Mouse (Mus musculus) mesoderm, embryonic 11.5 days (tissue): ENCODE measurements at regions not wholly inside any gene's neighbourhood (a gene's known extent, or its start where the extent isn't known, plus 50 kb on each side); places are given as distances from the start of the nearest gene placed in this dataset.
"Not testable (repeated sequence)": the region's sequence is repeated elsewhere in the genome, so short reads cannot be mapped to it uniquely, and the experiment has no call there.

Experiments
- DNase-seq: peaks from one replicate; pipeline ENCODE4 v3.0.0-alpha.2; 2012; ENCODE audit warnings: low read depth, low spot score

DNA sequence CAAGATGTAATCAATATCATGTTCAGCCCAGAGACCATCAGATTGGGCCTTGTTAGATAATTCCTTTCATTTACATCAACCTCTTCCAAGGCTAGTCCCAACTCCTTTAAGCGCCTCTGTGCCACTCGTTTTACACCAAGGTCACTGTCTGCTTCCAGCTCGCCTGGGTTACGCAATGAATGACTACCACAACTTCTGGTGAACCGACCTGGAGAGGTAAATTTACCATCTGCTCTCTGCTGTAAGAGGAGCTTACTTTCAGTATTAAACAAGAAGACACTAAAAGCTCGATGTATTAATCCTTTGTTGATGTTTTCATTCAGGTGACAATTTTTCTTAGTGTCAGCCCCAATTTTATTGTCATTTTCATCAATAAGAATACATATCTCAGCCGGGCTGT lies 51.7 kb upstream of the Fam174b start:
- no peak for DNase-seq

DNA sequence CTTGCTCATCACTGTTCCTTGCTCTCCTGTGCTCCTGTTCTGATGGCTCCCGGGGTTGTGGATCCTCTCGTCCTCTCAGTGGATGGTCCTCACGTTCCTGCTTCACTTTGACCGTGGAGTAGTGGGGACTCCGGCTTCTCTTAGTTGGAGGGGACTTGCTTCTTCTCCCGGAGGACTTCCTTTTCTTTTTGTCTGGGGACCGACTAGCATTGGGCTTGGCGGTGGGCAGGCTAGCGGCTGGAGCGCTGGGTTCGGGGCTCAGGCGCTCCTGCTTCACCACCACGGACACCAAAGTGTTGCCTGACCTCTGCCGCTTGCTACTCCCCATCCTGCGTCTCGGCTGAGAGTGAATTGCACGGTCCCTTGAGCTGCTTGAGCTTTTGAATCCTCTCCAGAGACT lies 53.9 kb upstream of the Fam174b start:
- not testable (repeated sequence) for DNase-seq

DNA sequence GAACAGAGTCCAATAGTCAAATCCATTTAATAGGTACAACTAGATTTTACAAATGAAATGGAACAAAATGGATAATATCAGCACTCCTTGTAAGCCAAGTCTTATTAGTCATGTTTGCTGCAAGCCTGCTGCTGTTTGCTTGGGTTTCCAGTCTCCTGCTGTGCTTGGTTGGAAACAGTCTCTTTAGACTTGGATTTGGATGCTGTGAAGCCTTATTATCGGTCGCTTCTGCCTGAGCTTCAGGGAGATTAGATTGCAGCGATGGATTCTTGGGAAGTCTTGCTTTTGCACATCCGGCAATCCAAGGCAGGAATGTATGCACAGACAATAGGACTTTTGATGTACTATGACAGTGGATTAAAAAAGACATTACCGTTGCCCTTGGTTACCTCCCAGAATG lies 57.3 kb upstream of the Fam174b start:
- DNase-seq, result peak; percentile 12

DNA sequence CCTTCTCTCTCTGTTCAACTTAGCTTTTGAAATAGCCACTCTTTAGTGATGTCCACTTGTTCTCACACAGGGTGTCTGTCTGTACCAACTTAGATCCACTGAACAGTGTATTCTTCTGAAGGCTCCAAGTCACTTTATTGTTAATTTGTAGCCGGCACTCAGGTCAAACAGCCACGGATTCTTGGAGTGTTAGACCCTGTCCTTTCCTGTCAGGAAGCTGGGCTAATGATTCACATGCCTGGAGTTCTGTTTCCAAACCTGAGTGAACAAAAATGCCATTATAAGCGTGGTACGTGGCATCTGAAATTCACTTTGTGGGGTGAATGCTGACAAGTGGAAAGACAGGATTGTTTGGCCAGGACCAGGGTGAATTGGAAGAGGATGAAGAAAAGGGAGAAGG lies 69.5 kb upstream of the Fam174b start:
- no peak for DNase-seq

DNA sequence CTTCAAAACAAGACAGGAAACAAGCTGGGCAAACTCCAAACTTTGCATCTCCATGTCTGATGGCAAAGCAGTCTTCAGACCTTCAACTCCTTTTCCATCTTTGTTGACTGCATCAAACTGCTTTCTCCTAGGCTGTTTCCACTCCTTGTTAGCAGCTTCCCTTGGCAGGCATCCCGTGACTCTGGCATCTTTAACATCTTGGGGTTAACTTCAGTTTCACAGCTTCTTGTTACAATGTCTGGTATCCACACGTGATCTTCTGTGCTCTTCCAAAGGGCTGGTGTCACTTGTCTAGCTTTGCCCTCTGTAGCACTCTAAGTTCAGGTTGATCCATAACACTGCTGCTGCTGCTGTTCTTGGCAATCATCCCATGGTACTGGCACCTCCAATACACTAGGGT lies 71.3 kb upstream of the Fam174b start:
- DNase-seq, result no peak

DNA sequence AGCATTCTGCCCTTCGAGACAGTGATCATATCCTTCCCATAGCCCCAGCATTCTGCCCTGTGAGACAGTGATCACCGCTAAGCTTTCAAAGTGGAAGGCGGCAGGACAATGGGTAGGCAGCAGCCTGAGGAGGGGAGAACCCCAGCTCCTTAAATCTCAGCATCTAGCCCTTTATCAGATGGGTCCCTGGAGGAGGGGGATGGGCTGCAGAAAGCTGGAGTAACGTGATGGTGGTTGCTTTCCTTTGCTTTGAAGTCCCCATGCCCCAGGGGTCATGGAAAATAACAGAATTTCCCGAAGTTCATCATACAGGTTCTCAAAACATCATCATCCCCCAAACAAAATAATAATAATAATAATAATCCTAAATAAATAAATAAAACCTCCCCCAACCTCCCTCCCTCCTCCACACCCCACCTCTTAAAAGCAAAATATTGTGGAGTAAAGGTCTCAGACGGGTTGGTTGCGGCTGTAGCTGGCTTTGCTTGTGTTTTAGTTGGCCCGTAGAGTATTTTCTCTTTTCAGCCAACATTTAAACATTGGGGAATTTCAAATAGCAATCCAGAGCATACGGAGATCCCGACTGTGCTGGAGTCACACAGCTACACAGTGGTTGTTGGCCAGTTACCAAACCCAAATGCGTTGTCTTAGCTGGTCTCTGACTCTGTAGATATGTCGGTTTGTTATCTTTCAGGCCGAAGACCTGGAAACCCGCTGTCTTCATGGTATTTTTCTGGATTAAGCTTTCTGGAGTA lies 73.0 kb upstream of the Fam174b start:
- no peak for DNase-seq

DNA sequence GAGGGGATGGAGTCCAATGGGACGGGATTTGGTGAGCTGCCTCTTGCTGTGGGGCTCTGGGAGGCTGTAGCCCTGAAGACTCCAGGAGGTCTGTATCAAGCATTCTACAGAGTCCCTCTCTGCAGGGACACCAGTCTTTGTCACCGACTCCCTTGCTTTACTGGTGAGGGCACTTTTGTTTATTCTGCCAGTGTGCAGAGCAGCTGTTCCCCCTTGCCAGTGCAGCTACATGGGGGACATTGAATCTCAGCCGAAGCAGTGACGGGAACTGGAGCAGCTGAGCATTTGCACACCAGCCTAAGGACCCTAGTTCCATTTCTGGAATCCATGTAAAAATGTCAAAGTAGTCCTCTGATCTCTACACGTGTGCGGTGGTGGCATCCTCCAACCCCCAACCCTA lies 75.1 kb upstream of the Fam174b start:
- no peak for DNase-seq

DNA sequence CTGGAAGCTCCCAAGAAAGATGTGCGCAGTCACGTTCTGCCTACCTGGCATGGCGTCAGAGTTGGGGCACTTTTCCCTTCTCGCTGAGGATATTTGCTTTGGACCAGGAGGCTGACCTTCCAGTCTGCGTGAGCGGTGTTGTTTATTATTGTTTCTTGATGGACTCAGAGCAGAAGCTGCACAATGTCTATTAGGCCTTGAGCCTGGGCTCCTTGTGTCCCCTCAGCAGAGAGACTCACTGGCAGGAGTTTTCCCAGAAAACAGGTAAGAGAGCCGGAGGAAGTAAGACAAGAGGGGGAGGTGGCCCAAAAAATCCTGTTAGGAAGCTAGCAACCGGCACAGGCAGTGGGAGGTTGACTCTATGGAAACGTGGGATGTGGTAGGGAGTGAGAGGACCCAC lies 77.6 kb upstream of the Fam174b start:
- no peak for DNase-seq

DNA sequence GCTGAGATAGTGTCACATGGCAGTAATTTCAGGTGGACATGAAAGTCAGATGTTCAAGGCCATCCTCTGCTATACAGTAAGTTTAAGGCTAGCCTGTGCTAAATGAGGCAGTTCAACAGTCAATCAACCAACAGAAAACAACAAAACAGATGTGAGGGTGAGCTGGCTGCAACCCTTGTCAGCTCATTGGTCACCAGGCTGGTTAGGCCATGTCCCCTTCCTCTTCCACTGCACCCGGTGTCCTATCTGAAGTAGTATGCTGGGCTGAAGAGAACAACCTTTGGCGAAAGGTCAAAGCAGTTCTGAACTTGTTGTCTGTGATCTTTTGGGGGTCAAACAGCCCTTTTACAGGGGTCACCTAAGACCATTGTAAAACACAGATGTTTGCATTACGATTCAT lies 78.2 kb upstream of the Fam174b start:
- no peak for DNase-seq

DNA sequence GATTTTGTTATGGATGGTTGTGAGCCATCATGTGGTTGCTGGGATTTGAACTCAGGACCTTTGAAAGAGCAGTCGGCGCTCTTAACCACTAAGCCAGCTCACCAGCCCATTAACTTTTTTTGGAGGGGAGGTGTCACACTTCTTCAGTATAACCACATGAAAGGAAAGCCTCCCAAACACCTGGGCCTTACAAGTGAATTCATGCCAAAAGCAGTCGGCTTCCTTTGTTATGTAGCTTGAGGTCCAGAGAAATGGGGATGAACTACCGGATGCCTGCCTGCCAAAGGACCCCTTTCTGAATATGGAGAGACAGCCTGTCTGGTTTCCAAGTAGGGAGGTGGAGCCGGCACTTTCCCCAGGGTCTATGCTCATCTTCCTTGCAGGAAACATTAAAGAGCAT lies 80.6 kb upstream of the Fam174b start:
- no peak for DNase-seq

DNA sequence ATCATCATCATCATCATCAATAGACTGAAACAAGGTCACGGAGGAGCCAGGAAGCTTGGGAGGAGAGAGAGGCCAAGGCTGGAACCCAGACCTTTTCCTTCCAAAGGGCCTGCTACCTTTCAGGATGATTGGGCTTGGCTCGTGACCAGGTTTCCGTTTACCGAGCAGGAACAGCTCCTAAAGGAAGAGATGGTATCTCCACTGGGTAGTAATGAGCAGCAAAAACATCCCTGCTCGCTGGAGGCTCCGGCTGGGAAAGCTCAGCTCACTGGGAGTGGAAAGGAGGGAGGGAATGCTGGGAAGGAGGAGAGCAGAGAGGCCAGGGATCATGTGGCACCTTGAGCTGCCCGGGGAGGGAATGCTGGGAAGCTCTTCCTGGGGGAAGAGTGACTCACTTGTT lies 82.8 kb upstream of the Fam174b start:
- no peak for DNase-seq

DNA sequence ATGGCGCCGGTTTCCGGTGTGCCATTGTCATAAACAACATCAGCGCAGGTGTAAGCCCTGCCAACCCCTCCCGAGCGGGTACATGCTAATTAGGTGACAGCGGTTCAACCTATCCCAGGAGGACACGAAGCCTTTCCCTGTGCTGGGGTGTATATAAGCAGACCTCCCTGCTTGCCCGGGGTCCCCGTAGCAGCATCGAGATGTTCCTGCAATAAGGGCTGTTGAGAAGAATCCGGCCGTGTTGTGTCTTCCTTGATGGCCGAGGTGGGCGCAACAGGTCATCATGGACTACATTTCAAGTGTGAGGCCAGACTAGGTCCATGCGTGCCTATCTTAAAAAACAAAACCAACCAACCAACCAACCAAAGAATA lies 83.7 kb upstream of the Fam174b start:
- DNase-seq, result not testable (repeated sequence)

DNA sequence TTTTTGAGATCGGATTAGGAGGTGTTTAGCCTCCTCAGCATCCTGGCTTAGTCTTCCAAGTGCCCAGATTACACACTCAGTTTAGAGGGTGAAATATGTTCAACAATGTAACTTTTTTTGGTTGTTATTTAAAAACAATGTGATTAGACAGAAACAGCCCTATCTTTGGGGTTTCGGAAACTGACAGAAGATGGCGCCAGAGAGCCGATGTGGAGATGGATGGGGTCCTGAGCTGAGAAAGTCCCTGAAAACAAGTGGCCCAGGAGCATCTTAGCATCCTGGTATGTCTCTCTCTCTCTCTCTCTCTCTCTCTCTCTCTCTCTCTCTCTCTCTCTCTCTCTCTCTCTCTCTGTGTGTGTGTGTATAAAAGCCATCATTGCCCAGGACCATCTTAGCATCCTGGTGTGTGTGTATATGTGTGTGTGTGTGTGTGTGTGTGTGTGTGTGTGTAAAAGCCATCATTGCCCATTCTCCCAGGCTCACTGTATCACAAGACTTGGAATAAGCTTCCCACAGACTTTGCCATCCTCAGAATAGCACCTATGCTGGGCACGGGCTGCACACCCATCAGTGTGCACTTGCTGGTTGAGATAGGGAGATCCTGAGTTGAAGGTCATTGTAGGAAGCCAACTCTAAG lies 84.2 kb upstream of the Fam174b start:
- DNase-seq, result peak; percentile 79

DNA sequence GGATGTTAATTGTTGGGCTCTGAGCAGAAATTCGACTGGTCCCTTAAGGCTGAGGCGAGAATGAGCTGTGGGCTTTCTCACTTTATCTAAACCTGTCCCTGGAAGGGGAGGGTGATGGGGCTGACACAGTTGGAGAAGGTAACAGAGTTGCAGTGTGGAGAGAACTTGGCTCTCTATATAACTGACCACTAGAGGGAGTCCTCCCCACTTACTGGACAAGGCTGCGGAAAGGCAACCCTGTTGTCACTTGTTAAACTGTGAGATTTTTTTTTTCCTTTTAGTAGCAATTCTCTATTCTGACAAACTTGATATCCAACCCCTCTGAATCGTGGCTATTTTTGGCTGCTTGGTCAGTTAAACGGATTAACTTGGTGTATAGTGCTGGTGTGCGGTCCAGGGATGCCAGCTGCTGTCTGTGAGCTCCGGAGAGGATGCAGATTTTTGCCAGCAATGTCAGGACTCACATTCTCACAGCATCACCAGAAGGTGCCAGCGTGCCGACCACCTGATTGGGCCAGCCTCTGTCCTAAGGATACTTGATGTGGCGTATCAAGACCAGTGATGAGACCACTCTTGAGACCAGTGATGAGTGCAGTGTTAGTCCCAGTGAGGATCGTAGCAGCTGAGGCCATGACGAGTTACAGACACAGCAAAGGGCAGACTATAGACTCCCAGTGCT lies 85.8 kb upstream of the Fam174b start:
- peak; percentile 74 for DNase-seq

DNA sequence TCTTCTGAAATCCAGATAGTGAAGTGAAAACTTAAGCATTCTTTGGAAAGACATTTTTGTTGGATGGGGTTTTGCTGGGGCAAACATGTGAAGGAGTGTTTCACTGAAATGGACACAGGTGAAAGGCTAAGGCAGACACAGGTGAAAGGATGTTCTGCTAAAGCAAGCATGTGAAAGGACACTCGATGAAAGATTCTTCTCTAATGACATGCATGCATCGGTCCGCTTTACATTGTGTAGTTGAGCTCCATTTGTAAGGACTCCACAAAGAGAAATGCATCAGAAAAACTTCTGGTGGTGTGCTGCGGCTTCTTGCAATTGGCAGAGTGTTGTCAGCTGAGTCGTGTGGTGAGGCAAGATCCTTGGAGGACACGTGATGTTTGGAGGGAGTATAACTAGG lies 89.2 kb upstream of the Fam174b start:
- no peak for DNase-seq

DNA sequence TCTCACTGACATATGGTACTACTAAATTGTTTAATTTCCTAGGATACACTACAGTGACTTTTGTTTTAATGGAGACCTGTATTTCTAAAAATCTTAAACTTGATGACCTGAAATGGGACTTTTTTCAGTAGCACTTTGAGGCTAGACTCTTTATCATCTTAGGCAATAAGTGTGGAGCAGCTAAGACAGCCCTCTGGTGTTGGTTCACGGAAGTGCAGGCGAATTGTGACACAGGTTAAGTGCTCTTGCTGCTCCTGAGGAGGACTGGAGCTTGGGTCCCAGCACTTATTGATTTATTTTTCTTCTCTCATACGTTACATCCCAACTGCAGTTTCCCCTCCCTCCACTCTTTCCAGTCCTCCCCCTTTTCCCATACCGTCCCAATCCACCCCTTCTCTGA lies 92.1 kb upstream of the Fam174b start:
- peak; percentile 79 for DNase-seq

DNA sequence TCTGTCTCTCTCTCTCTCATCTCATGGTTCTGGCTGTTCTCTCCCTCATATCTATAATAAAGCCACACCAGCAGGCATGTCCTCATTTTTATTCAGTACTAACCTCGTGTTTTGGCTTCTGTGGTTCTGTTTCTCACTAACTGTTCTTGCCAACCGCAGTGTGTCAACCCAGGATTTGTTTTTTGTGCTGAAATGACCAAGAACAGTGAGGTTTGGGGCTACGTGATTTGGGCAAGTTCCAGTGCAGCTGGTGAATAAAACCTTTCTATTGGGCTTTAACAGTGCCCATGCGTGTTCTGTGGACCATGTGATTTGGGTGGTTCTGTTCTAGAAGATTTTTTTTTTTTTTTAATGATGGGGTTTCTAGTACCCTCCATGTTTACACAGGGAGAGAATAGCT lies 93.0 kb upstream of the Fam174b start:
- no peak for DNase-seq

DNA sequence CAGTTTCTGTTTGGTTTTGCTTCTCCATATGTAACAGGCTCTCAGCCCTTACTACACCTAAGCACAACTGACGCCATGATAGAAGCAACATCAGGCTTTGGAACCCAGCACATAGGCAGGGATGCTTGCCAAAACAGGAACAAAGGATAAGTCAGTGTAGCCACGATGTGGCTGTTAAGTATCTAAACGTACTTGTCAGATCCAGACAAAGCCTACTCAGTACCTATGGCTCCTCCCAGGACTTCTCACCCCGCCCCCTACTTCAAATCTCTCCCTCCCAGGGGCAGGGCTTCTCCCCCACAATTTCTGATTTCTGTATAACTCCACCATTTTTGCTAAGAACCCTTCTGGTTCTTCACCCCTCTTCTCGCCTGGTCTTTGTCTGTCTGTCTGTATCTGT lies 93.4 kb upstream of the Fam174b start:
- no peak for DNase-seq

DNA sequence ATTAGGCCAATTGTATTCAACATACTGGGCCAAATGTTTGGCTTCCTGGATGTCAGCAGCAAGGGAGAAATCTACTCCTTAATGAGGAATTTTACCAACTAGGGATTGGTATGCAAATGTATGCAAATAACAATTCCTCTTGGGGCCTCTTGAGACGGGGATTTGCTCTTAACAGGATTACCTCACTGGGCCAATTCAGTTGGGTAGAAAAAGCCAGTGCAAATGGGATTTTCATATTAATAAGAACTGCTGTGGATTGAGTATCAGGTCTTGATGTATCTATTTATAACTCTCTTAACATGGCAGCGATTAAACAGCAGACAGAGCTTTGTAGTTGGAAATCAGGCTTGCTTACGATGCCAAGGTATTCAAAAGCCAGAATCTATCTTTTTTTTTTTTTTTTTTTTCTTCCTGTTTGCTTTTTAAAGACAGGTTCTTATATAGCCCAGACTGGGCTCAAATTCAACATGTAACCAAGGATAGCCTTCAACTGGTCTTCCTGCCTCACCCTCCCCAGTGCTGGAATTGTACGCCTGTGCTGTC lies 95.7 kb upstream of the Fam174b start:
- DNase-seq, result no peak

DNA sequence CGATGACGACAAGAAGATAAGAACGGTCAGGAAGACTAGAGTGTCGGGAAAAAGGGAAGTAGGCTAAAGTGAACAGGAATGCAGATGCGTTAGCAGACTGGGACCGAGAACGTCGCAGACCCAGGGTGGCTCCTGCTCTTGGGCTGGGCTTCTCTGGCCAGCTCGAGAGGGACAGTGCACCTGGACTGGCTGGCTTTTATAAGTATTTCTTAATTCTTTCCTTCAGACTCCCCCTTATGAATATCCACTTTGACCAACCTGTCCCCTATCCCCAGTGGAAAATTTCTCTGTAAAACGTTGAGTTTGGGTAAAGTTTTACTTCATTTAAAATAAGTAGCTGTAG lies 96.1 kb upstream of the Fam174b start:
- DNase-seq, result no peak

DNA sequence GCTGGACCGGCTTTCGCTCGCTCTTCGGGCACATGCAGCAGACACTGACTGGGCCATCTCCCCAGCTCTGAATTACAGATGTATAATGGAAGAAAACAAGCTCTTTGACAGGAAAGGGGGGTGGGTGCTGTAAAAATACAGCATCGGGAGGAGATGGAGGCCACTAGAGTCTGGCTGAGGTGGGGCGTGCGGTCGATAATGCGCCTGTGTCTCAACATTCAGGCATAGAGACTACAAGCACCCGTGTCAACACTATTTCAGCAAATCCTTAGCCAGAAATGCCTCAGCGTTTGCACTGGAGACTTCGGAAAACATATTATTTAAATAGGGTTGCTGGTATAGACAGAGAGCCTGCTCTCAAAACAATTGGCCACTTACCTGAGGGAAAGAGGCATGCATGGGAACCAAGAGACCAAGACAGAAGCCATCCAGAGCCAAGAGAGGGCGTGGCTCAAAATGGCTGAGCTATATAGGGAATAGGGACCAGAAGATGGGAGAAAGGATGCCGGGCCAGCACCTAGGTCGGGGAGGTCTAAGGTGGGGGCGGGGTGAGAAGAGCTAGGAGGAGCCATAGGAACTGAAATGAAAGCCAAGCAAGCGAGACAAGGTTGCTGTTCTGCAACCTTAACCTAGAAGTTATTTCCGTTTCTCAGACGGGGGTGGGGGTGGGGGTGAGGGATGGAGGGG lies 96.7 kb upstream of the Fam174b start:
- DNase-seq, result no peak

DNA sequence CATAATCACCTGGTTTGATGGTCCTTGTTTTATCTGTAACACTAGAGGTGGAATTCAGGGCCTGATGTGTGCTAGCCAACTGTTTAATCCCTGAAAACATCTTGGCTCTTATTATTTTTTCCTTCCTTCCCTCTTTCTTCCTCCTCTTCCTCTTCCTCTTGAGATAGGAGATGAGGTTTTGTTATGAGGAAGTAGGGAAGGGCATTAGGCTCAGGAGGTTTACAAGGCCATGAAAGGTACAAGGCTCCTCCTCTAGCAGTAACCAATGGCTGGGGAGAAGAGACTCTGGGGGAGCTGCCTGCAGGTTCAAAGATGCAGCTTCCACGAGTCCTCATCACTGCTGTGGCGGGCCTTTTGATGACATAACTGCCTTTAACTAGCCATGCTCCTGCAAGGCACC lies 98.6 kb upstream of the Chd2 start:
- DNase-seq, result no peak

DNA sequence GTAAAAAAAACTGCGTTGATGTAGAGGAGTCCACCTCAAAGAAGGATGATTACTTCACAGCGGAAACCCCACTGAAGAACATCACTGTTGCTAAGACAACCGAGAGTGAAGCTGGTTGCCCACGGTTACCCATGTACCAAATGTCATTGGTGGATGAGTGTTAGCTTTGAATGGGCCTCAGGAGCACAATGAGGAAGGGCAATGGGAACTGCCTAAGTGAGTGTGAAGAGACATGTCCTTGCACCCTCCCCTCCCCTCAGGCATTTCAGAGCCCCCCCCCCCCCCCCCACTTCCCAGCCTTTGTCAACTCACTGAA lies 96.1 kb upstream of the Chd2 start:
- DNase-seq, result peak; percentile 65
